Mouse (Mus musculus) right cerebral cortex, postnatal 25 days (tissue): ENCODE measurements around the gene Ptprn.

Source experiments
- DNase-seq: peaks from one replicate; pipeline ENCODE4 v3.0.0; 2022

Gene Ptprn

DNA sequence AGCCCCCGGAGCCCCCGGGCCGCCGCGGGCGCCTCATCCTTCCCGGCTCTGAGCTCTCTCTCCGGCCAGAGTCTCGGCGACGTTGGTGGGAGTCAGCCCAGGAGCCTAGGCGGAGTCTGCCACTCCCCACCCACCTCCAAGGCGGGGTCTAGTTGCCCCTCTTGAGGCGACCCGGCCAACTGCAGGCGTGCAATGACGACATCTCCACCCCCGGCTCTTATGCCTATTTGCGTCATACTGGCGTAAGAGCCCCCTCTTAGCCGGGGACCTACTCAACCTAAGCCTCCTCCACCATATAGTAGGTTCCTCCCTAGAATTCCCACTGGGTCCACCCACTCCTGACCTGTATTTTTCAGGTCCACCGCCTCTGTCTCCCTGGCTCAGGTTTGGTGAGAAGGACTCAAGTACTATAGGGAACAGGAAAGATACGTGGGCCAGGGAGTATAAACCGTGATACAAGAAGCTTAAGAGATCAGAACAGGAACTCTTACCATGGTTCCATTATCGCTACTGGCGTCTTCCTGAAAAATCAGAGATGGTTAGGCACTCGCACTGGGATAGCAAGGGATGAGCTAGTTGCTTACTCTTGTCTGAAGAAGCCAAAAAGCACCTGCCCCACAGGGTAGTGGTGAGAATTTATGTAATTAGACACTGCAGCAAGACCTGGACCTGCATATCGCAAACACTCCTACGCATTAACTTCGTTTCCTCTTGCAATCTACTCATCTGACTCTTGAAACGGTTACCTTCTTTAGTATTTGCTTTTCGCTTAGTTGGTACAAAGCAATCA lies at the start of gene Ptprn:
Gene Ptprn (minus strand): TSS at position 412 of the 790 bp plus-strand sequence.
- DNase-seq = peak; percentile 87

DNA sequence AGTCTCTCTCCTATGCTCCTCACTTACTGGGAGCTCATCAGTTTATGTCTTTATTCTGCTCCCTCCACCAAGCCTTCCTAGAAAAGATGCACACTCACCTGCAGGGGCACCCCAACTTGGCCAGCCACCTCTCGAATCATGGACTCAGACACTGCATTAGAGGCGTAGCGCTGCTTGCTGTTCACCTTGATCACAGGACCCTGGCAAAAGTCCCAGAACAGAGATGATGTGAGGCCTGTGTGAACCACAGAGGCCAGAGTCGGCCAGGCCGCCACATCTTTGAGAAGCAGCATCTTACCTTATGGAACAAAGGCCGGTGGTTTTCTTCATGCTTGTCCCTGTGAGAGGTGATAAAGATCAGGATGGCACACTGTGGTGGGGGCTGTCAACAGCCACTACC lies 47.4 kb upstream of the Ptprn start:
- no peak for DNase-seq

DNA sequence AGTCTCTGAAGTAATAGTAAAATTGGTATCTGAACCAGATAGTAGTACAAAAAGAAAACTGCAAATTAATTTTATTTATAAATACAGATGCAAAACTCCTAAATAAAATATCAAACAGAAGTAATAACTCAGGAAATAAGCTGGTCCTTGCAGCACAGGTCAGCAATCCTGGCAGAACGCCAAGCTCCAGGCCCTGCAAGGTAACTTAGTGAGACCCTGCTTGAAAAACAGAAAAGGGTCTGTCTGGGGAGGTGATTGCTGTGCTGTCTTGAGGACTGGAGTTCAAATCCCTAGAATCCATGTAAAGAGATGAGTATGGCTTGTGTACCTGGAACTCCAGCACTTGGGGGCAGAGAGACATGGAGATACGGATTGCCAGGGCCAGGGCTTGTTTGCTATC lies 40.4 kb upstream of the Ptprn start:
- DNase-seq = no peak

DNA sequence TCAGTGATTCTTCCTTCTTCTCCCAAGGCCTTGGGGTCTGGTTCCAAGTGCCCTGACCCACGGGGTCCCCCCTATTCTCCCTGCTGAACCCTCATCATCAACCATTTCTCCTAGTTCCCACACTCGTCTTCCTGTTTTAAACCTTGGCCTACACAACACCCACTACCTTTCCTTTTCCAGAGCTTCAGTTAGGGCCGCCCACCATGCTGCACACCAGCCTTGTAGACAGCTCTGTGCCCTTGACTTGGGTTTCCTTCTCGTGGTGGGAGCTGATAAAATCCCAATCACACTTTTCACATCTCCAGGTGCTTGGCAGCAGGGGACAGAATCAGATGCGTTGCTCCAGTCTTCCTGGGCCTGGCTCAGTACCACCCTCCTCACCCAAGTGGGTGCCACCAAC lies 30.0 kb upstream of the Ptprn start:
- no peak for DNase-seq

DNA sequence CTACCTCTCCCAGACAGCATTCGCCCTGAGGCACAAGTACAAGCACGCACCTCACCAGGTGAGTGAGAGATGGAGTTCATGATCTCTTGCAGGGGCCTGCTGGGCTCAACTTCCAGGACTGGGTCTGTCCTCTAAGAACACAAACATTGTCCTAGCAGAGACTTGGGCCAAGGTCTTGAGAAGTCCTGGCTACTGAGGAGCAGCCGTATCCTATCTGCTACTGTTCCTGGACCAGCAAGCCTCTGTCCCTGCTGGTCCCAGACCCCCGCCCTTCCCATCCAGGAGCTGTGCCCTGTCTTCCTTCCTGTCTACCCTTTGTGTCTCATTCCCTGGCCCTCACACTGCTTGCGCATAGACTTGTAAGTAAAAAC lies 29.0 kb upstream of the Ptprn start:
- no peak for DNase-seq

GRCm38 (mm10) chr1:75292476-75293330 lies 28.4 kb upstream of the Ptprn start:
- no peak for DNase-seq

DNA sequence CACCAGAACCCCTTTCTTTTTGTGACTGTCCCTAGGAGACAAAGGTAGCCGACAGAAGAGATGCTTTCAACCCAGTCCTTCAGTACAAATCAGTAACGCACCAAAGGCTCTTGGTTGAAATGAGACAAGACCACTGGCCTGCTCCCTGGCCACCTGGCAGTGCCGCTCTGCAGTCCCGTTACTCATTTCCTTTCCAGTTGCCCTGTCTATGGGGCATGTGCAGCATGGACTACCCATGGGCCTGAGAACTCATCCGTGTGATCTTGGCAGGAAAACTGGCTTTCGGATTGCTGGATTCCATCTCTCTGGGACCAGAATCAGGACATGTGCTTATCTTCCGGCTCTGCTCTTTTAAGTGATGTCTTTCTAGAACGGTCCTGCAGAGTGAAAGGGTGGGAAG lies 27.0 kb upstream of the Ptprn start:
- DNase-seq = no peak

DNA sequence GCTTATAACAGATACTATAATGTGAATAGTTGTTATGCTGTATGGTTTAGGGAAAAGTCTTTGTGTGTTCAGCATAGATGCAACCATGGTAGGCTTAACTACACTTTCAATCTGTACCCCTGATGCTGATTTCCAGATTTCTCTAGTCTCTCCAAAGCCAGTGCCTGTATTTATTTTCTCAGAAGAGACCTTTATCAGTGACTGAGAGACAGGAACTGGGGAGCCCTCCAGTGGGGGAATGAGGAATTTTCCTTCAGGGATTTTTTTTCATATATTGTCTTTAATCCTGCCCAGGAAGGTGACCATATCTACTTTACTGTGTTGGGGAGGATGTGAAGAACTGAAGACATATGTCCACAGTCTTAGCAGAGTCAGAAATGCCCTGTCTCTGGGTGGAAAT lies 26.3 kb upstream of the Ptprn start:
- no peak for DNase-seq

GRCm38 (mm10) chr1:75289888-75290431 lies 25.7 kb upstream of the Ptprn start:
- no peak for DNase-seq

DNA sequence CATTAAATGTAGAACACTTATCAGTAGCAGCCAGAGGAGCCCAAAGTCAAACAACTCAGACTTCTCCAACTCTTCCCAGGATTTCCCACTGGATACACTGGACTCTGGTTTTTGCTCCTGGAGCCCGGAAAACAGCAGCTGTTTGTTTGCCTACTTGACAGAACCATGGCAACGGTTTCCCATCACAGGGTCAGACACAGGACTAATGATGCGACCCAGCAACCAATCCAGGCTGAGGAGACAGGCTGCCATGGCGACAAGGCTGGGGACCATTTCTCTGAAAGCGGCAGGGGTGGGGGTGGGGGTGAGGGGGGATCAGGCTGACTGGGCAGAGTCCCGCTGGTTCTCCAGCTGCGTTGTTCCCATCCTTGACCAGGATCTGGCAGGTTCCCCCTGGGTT lies 25.1 kb upstream of the Ptprn start:
- DNase-seq = no peak

- DNase-seq = no peak
Measured at GRCm38 (mm10) chr1:75284911-75285310, 20.6 kb upstream of the Ptprn start.

GRCm38 (mm10) chr1:75283017-75283416 lies 18.7 kb upstream of the Ptprn start:
- no peak for DNase-seq

DNA sequence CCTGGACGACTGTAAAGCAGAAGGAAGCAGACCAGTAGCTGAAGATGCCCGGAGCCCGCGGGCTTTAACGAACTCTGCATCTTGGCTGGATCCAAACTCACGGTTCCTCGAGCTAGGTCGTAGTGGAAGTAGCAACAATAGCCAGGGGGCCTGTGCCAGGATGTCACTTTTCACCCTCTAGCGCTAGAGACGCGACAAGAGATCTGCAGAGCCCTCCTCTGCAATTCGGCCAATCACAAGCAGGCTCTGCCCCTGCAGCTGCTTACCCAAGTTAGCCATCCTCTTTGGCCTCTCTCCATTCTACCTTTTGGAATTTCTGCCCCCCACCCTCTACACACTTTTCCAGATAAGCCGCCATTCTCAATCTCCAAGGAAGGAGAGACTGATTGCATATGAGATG lies 13.9 kb upstream of the Ptprn start, which contains the start of gene Resp18:
Gene Resp18 (minus strand): TSS at position 188 of the 400 bp plus-strand sequence.
- DNase-seq = no peak

DNA sequence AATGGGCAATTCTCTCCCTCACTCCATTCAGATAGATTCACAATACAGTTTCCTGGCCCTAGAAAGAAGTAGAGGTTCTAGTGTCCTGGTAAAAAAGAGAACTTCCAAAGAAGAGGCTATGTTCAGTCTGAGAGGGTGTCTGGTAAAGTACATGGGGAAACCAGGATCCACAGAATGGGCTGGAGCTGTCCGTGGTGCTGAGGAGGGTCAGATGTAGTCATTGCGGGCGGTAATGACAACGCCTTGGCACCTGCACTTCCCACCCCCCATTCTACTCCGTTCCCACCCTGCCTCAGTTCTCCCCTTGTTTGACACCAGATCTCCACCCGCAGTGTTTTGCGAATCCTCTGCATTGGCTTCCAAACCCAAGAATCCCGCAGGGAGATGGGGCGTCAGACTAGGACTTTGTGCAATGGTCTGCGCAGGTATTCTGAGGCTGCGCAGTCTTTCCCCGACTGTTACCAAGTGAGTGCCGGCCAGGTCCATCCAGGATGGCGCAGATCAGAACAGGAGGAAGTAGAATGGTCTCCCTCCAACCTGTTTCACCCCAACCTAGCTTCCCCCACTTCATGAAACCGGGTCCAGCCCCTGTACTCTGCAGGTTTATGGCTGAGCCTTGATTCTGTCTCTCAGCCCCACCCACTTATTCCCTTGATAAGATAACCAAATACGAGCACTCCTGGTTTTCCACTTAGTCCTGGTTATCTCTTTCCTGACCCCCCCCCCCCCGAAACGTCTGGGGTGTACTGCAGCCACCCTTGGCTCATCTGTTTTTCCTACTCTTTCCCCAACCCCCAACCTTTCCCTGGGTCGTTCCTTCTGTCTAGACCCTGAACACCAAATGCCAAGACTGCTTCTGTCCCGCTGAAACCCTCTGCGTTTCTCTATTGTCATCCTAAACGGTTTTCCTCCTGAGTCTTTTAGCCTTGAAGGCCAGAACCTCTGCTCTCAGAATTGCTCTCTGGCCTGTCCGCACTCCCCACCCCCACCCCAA lies 13.2 kb upstream of the Ptprn start:
- DNase-seq = no peak

DNA sequence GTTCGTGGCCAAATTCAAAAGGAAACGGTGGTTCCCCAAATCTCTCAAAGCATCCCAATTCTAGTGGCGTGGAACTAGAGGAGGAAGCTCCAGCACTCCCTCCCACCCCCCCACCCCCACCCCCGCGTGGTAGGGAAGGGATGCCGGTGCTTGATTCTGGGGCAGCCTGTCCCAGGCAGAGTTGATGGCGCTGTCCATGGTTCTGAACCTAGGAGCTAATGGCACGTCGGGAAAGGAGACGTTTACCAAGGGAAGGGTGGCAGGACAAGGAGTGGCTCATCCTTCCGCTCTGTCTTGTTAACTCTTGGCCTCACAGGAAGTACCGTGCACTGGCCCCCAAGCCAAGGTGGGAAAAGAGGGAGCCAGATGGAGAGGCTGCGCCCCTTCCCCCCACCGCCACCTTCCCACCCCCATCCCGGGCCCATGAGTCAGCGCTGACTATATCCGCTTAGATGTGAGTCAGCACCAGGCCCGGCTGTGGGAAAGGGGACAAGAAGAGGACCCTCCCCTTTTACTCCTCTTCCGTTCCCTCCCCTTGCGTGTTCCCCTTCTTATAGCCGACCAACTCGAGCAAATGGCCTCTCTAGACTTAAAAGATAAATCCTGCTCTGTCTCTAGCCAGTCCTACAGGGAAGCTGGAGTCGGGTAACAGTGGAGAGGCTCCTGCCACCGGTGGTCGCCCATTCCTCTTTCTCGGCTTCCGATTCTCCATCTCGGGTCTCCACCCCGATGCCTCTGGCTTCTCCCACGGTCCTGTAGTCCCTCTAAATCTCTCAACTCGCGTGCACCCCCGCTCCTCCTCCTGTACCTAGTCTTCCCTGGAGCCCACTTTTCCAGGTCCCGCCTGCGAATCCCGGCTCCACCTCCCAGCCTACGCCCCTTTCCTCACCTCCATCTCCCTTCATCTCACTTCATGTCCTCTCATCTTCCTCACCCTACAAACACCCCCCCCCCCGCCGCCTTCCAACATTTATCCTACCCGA lies 1.0 kb downstream of the Ptprn start:
- DNase-seq = peak; percentile 72

- no peak for DNase-seq
Measured at GRCm38 (mm10) chr1:75261278-75261677, 3.0 kb downstream of the Ptprn start.

GRCm38 (mm10) chr1:75255516-75256046 lies 8.7 kb downstream of the Ptprn start:
- no peak for DNase-seq

DNA sequence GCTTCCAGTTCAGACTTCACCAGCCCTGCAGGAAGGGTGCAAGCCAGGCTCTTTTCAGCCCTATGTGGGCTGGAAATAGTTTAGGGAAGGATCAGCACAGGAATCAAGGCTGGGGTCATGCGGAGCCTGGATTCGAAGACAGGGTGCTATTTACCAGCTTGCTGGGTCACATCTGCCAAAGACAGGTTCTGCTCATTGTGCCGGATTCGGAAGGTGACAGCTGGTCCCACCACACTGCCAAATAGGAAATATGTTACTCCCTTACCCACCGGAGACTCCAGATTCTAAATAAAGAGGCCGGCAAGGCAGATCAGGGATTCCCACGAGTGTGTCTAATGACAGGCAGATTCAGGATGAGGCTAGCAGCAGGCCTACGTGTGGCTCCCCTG lies 9.7 kb downstream of the Ptprn start:
- no peak for DNase-seq

DNA sequence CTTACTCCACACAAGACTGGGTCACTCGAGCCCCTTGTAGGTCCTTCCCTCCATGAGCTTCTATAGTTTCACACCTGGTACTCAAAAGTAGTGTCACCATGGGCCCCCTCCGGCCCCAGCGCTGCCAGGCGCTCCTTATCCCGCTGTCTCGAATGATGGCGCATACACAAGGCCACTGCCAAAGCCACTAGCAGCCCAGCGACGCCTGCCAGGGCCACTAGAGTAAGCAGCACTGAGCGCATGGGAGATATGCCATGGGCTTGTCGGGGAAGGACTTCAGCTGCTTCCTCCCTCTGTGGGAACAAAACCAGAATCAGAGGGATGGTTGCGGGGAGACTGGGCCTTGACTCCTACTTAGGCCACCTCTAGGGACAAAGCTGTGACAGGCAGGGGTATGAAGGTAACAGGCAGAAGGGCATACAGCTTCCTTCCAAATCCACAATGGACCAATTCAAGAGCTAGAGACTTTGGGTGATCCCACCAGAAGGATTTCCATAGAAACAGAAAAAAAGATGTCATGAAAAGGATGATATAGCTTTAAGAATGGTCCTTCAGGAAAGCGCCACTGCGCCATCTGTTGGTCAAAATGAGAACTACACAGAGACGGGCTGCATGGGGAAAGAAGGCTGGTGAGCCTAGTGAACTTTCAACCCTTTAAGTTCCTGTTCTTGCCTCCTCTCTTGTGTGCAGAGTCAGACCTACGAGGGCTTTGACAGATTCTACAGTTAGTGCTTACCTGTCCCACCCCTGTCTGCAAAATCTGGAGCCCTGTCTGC lies 10.3 kb downstream of the Ptprn start:
- peak; percentile 76 for DNase-seq

DNA sequence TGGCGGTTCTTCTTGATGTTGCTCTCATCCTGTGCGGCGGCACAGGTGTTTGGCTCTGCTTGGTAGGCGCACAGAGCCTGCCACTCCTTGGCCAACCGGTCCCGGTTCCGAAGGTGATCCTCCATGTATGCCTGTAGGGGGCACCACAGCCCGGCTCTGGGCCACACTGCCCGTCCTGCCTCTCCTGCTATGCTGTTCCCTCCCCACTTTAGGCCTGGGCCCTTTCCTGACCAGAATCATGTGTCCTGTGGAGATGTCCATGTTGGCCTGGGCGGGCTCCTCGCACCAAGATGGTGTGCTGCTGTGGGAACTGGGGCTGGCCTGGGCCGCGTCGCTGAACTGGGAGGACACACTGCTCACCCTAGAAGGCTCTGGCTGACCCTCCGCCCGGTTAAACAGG lies 11.3 kb downstream of the Ptprn start:
- DNase-seq = no peak
